Mouse (Mus musculus) embryonic facial prominence, embryonic 13.5 days (tissue): ENCODE measurements around the gene Smndc1. TPM values are rescaled to one million over a fixed set of nuclear protein-coding genes. Genes with fewer than 3 reads are reported as not detected.
A peak's percentile ranks its signal among the peaks of the same experiment; 100 is the strongest.

Source experiments
- ATAC-seq: fragments of 200-750 bp; cut with Nextera tagmentation; 2 replicates; pipeline ENCODE4 v1.8.0; 2017; ENCODE audit warnings: low read depth; ENCODE audit not compliant: insufficient number of reproducible peaks, insufficient read depth, low FRiP score, low TSS enrichment
- H3K27ac ChIP-seq: fragments of 300-500 bp; sonication (generic); 2 replicates; pipeline ENCODE4 v1.5.1; 2015; ENCODE audit warnings: moderate library complexity, mild to moderate bottlenecking, inconsistent platforms
- H3K27me3 ChIP-seq: fragments of 300-500 bp; sonication (generic); 2 replicates; pipeline ENCODE4 v1.6.1; 2015; ENCODE audit warnings: mild to moderate bottlenecking, inconsistent platforms
- H3K36me3 ChIP-seq: fragments of 300-500 bp; sonication (generic); 2 replicates; pipeline ENCODE4 v1.6.1; 2015; ENCODE audit warnings: mild to moderate bottlenecking, inconsistent platforms
- H3K4me1 ChIP-seq: fragments of 300-500 bp; sonication (generic); 2 replicates; pipeline ENCODE4 v1.6.1; 2015; ENCODE audit warnings: inconsistent platforms
- H3K4me2 ChIP-seq: fragments of 300-500 bp; sonication (generic); 2 replicates; pipeline ENCODE4 v1.6.1; 2015; ENCODE audit warnings: moderate library complexity, mild to moderate bottlenecking, inconsistent platforms
- H3K4me3 ChIP-seq: fragments of 300-500 bp; sonication (generic); 2 replicates; pipeline ENCODE4 v1.5.1; 2015; ENCODE audit warnings: mild to moderate bottlenecking, inconsistent platforms
- H3K9ac ChIP-seq: fragments of 300-500 bp; sonication (generic); 2 replicates; pipeline ENCODE4 v1.6.1; 2015; ENCODE audit warnings: mild to moderate bottlenecking, inconsistent platforms
- H3K9me3 ChIP-seq: fragments of 300-500 bp; sonication (generic); 2 replicates; pipeline ENCODE4 v1.6.1; 2016; ENCODE audit warnings: inconsistent platforms
- WGBS: fragments of 180-500 bp; shearing (Covaris S2); methylation state at CpG from one replicate; pipeline ENCODE4 v1.1.7; 2015; ENCODE audit warnings: mixed read lengths; 5-methylcytosine and 5-hydroxymethylcytosine counted together
- polyA plus RNA-seq: library from polyadenylated mRNA; unstranded; fragments of >200 nt; fragmentation: Nextera tagmentation; extraction: Ambion mirVana; gene quantifications from 2 replicates; pipeline ENCODE4 v1.2.1, GENCODE M21; 2015

Gene Smndc1
- 44.9 and 45.0 TPM in 2 replicates for polyA plus RNA-seq

GRCm38 (mm10) chr19:53390495-53391007 is at the start of gene Smndc1:
Gene Smndc1, minus strand, starts transcription at chr19:53390578.
- Histone ChIP-seq H3K27ac (peak within 1 kb of the TSS; percentile 98), H3K9me3 (no peaks in the 10 kb centered on the region), H3K9ac (peak within 1 kb of the TSS; percentile 99), H3K27me3 (no peaks in the 10 kb centered on the region), H3K4me2 (peak within 1 kb of the TSS; percentile 70), H3K36me3 (peaks cover 30% of the 10 kb centered on the region), H3K4me1 (peaks cover 17% of the 10 kb centered on the region), H3K4me3 (peak within 1 kb of the TSS; percentile 99)
- under 1% methylated on average over 48 of the region's 48 CpGs for WGBS
- ATAC-seq: peak; percentile 98

GRCm38 (mm10) chr19:53439340-53439739 is 49.0 kb upstream of the Smndc1 start:
- no peak overlapping the region for H3K9ac ChIP-seq
- H3K27me3 ChIP-seq: no peaks in the 10 kb centered on the region
- ATAC-seq: no peak
- WGBS: 88% methylated on average over 7 of the region's 7 CpGs
- no peak overlapping the region for H3K4me3 ChIP-seq
- no peak overlapping the region for H3K27ac ChIP-seq
- H3K36me3 ChIP-seq: no peaks in the 10 kb centered on the region
- H3K4me1 ChIP-seq: peaks cover 3% of the 10 kb centered on the region; the same call in 1 of the 2 replicates
- H3K9me3 ChIP-seq: no peaks in the 10 kb centered on the region
- no peak overlapping the region for H3K4me2 ChIP-seq

GRCm38 (mm10) chr19:53437991-53438390 is 47.6 kb upstream of the Smndc1 start:
- H3K9me3 ChIP-seq: no peaks in the 10 kb centered on the region
- ATAC-seq: no peak
- H3K4me1 ChIP-seq: peaks cover 3% of the 10 kb centered on the region; the same call in 1 of the 2 replicates
- no peak overlapping the region for H3K9ac ChIP-seq
- H3K27ac ChIP-seq: no peak overlapping the region
- no peaks in the 10 kb centered on the region for H3K36me3 ChIP-seq
- 86% methylated on average over 8 of the region's 8 CpGs for WGBS
- no peak overlapping the region for H3K4me3 ChIP-seq
- H3K27me3 ChIP-seq: no peaks in the 10 kb centered on the region
- H3K4me2 ChIP-seq: no peak overlapping the region

- Histone ChIP-seq H3K9ac (no peak overlapping the region), H3K4me2 (no peak overlapping the region), H3K4me3 (no peak overlapping the region), H3K27me3 (no peaks in the 10 kb centered on the region), H3K4me1 (peaks cover 3% of the 10 kb centered on the region; the same call in 1 of the 2 replicates), H3K27ac (no peak overlapping the region), H3K9me3 (no peaks in the 10 kb centered on the region), H3K36me3 (no peaks in the 10 kb centered on the region)
- 48% methylated on average over 8 of the region's 8 CpGs for WGBS
- no peak for ATAC-seq
Measured at GRCm38 (mm10) chr19:53437311-53437958, 47.1 kb upstream of the Smndc1 start.

GRCm38 (mm10) chr19:53433949-53434689 is 43.7 kb upstream of the Smndc1 start:
- ATAC-seq: no peak
- 81% methylated on average over 10 of the region's 10 CpGs for WGBS
- Histone ChIP-seq H3K36me3 (no peaks in the 10 kb centered on the region), H3K9me3 (no peaks in the 10 kb centered on the region), H3K9ac (no peak overlapping the region), H3K4me3 (no peak overlapping the region), H3K4me1 (no peaks in the 10 kb centered on the region), H3K27ac (no peak overlapping the region), H3K27me3 (no peaks in the 10 kb centered on the region), H3K4me2 (no peak overlapping the region)

- Histone ChIP-seq H3K9me3 (no peaks in the 10 kb centered on the region), H3K4me2 (no peak overlapping the region), H3K4me3 (no peak overlapping the region), H3K4me1 (0 out of 2 replicates have a peak, but pooled peaks cover 7% of the 10 kb centered on the region), H3K27me3 (no peaks in the 10 kb centered on the region), H3K36me3 (no peaks in the 10 kb centered on the region), H3K27ac (no peak overlapping the region), H3K9ac (no peak overlapping the region)
- ATAC-seq: no peak
- WGBS: 89% methylated on average over 11 of the region's 11 CpGs
Measured at GRCm38 (mm10) chr19:53431003-53431402, 40.6 kb upstream of the Smndc1 start.

GRCm38 (mm10) chr19:53430356-53430755 is 40.0 kb upstream of the Smndc1 start:
- no peak for ATAC-seq
- Histone ChIP-seq H3K27ac (no peak overlapping the region), H3K9ac (no peak overlapping the region), H3K27me3 (no peaks in the 10 kb centered on the region), H3K4me3 (no peak overlapping the region), H3K36me3 (no peaks in the 10 kb centered on the region), H3K4me1 (0 out of 2 replicates have a peak, but pooled peaks cover 7% of the 10 kb centered on the region), H3K9me3 (no peaks in the 10 kb centered on the region), H3K4me2 (no peak overlapping the region)
- 70% methylated on average over 9 of the region's 9 CpGs for WGBS

- H3K4me3 ChIP-seq: no peak overlapping the region
- 0 out of 2 replicates have a peak, but pooled peaks cover 14% of the 10 kb centered on the region for H3K4me1 ChIP-seq
- no peak for ATAC-seq
- no peaks in the 10 kb centered on the region; the same call in 1 of the 2 replicates for H3K27me3 ChIP-seq
- H3K9me3 ChIP-seq: no peaks in the 10 kb centered on the region
- no peaks in the 10 kb centered on the region for H3K36me3 ChIP-seq
- H3K9ac ChIP-seq: 0 out of 2 replicates have a peak overlapping the region, but pooled peaks have one; percentile 21
- WGBS: 60% methylated on average over 8 of the region's 8 CpGs
- no peak overlapping the region for H3K4me2 ChIP-seq
- no peak overlapping the region for H3K27ac ChIP-seq
Measured at GRCm38 (mm10) chr19:53427817-53428216, 37.4 kb upstream of the Smndc1 start.

- Histone ChIP-seq H3K4me2 (no peak overlapping the region), H3K9me3 (no peaks in the 10 kb centered on the region), H3K36me3 (no peaks in the 10 kb centered on the region), H3K27me3 (no peaks in the 10 kb centered on the region; the same call in 1 of the 2 replicates), H3K4me3 (no peak overlapping the region), H3K4me1 (0 out of 2 replicates have a peak, but pooled peaks cover 14% of the 10 kb centered on the region), H3K9ac (0 out of 2 replicates have a peak overlapping the region, but pooled peaks have one; percentile 21), H3K27ac (no peak overlapping the region)
- no peak for ATAC-seq
- WGBS: 48% methylated on average over 7 of the region's 7 CpGs
Measured at GRCm38 (mm10) chr19:53427346-53427745, 37.0 kb upstream of the Smndc1 start.

- Histone ChIP-seq H3K36me3 (no peaks in the 10 kb centered on the region), H3K4me1 (peaks cover 22% of the 10 kb centered on the region), H3K27me3 (no peaks in the 10 kb centered on the region; the same call in 1 of the 2 replicates), H3K27ac (no peak overlapping the region), H3K4me3 (no peak overlapping the region), H3K4me2 (no peak overlapping the region), H3K9ac (no peak overlapping the region), H3K9me3 (no peaks in the 10 kb centered on the region)
- 84% methylated on average over 8 of the region's 8 CpGs for WGBS
- ATAC-seq: no peak
Measured at GRCm38 (mm10) chr19:53425824-53426223, 35.4 kb upstream of the Smndc1 start.

GRCm38 (mm10) chr19:53424629-53425028 is 34.3 kb upstream of the Smndc1 start:
- ATAC-seq: no peak
- Histone ChIP-seq H3K4me2 (no peak overlapping the region), H3K27me3 (no peaks in the 10 kb centered on the region; the same call in 1 of the 2 replicates), H3K27ac (0 out of 2 replicates have a peak overlapping the region, but pooled peaks have one; percentile 18), H3K9ac (no peak overlapping the region), H3K4me1 (peaks cover 22% of the 10 kb centered on the region), H3K4me3 (no peak overlapping the region), H3K36me3 (no peaks in the 10 kb centered on the region), H3K9me3 (no peaks in the 10 kb centered on the region)
- WGBS: 67% methylated on average over 18 of the region's 18 CpGs
